Mouse (Mus musculus) thymus, adult 18-20 months (tissue): Measurements from ENCODE around the gene Fga.

Source experiments
- DNase-seq, 2 experiments: peaks; one replicate each; pipeline ENCODE4 v3.0.0; 2022; ENCODE audit warnings: mixed read lengths in 2 of 2

Gene Fga

GRCm38 (mm10) chr3:83030331-83030730 is 4.5 kb downstream of the Fga start:
- no peak for DNase-seq

DNA sequence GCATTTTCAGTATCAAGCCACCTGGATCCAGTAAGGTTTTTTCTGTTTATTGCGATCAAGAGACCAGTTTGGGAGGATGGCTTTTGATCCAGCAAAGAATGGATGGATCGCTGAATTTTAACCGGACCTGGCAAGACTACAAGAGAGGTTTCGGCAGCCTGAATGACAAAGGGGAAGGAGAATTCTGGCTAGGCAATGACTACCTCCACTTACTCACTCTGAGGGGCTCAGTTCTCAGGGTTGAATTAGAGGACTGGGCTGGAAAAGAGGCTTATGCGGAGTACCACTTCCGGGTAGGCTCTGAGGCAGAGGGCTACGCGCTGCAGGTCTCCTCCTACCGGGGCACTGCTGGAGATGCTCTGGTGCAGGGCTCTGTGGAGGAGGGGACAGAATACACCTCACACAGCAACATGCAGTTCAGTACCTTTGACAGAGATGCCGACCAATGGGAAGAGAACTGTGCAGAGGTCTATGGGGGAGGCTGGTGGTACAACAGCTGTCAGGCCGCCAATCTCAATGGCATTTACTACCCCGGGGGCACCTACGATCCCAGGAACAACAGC is 7.0 kb downstream of the Fga start:
- no peak for DNase-seq

DNA sequence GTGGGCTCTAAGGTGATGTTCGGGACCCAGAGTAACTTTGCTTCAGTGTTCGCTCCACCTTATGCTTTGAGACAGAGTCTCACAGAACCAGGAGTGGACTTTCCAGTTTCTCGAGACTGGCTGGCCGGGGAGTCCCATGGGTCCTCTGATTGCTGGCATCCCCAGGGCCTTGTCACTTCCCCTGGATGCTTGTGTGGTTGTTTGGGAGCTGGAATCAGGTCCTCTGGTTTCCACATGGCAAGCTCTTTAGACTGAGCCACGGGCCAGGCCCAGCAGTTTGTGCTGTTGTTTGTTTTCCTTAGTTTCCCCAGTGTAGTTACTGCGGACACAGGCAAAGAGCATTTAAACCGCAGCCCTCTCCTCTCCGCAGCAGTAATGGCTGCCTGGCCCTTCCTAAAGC is 7.9 kb downstream of the Fga start:
- no peak for DNase-seq

DNA sequence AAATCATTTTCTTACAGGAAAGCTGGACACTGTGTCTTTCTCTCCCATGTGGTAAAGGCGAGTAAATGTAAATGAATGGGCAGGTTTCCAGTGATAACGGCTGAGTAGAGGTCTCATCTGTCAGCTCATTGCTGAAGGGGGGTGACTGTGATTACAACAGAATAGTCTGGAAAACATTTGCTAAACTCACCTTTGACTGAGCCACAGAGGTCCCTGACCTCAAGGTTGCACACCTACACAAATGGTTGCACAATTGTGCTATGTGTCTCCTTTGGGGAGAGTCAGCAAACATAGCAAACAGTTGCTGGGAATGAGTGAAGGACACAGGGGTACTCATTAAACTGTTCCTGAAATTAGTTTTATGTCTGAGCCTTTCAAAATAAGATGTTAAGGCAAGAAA is 13.0 kb downstream of the Fga start:
- no peak for DNase-seq

DNA sequence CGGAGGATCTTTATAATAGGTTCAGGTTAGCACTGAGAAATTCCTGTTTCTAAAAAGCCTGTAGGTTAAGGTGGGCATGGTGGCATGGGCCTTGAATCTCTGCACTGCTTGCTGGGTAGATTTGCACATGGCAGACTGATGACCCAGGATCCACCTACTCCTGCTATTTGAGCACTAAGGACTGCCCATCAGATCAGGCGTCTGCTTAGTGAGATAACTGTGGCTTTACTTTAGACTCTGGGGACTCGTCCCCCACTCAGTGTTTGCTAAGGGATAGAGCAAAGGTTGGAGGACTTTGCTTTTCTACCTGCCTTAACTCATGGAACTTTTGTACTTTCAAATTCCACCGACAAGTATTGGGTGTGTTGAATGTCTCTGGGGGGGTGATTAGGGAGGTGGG is 13.8 kb downstream of the Fga start:
- no peak for DNase-seq

DNA sequence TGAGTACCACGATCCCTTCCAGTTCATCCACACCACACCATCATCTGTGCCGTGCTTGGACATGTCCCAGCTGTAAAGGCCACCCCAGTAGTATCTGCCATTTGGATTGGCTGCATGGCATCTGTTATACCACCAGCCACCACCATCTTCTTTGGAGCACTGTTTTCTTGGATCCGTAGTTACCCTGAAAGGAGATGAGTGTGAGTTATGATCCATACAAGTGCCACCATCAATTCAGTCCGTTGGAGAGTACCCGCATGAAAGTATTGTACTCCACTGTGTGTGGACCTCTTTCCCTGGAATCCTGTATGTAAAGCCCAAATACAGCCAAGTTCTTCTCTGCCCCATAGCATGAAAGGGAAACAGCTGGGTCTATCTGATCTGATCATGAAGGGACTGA is 16.6 kb downstream of the Fga start:
- no peak for DNase-seq

- DNase-seq: no peak
Measured at GRCm38 (mm10) chr3:83046649-83047048, 20.8 kb downstream of the Fga start.

- DNase-seq: no peak
Measured at GRCm38 (mm10) chr3:83049680-83050079, 23.8 kb downstream of the Fga start, which contains the start of gene Fgb. Gene Fgb (minus strand): TSS chr3:83049863.

- no peak for DNase-seq
Measured at GRCm38 (mm10) chr3:83050661-83051060, 24.8 kb downstream of the Fga start.

- DNase-seq: no peak
Measured at GRCm38 (mm10) chr3:83052102-83052501, 26.2 kb downstream of the Fga start.

DNA sequence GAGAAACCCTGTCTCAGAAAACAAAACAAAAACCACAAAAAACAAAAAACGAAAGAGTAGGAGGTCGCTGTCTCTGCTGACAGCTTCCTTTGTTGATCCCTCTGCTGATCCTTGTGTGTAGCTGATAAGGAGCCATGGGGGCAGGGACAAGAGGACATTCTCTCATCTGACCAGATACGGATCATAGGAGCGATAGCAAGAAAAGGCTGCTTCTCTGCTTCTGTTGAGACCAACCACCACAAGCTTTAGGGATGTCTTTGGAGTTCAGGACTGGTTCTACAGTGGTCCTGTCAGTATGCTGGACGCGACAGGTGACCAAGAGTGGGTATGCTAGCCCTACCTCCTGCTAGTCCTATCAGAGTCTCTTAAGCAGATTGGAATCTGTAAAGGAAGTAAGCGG is 27.2 kb downstream of the Fga start:
- DNase-seq: no peak

DNA sequence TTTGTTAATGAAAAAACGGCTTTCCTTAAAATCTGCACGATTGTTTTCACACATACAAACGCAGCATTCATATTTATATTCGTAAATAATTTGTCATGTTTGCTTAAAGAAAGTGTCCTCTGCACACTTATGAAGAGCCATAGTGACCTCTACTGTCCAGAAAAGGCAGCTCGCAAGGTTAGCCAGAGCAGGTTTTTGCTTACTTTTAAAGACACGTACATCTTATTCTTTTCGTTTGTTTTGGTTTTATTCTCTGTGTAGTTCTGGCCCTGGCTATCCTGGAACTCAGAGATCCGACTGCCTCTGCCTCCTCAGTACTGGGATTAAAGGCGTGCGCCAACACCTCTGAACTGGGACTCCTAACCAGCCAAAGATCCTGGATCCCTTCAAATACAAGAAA is 27.9 kb downstream of the Fga start:
- no peak for DNase-seq

DNA sequence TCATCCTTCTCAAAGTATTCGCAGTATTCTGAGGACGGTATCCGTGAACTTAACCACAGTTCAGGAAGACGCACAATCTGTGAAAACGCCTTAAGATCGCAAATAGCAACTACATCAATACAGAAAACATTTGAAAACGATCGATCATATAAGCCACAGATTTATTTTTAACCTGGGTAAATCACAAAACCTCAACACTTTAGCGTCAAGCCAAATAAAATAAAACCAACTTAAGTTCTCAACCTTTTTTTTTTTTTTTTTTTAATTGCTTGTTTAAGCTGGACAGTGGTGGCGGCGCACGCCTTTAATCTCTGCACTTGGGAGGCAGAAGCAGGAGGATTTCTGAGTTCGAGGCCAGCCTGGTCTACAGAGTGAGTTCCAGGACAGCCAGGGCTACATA is 28.9 kb downstream of the Fga start:
- no peak for DNase-seq

- DNase-seq: peak; percentile 97 to 98
Measured at GRCm38 (mm10) chr3:83055281-83056038, 29.6 kb downstream of the Fga start, which contains the start of gene Plrg1. Gene Plrg1 (plus strand): TSS chr3:83055522.

DNA sequence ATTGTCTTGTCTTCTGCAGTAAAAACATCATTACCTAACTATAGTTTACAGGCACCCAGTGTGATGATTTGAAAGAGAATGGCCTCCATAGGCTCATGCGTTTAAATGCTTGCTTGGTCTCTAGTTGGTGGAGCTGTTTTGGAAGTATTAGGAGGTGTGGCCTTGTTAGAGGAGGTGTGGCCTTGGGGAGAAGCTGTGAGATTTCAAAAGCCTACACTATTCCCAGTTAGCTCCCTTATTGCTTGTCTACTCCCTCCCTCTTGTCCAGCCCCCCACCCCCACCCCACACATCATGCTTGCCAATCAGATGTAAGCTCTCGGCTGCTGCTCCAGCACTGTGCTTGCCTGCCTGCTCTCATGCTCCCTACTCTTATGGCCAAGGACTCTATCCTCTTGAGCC is 31.2 kb downstream of the Fga start:
- DNase-seq: no peak

DNA sequence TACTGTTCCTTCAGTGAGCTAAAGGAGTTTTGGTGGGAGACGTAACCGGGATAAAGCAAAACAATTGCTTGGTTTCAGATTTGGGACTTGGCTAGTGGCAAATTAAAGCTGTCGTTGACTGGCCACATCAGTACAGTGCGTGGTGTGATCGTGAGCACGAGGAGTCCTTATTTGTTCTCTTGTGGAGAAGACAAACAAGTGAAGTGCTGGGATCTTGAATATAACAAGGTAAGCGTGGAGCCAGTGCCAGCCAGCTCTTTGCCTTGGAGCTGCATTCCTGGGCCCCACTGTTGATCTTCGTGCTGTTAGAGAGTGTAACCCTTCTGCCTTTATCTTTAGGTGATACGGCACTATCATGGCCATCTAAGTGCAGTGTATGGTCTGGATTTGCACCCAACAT is 42.0 kb downstream of the Fga start:
- DNase-seq: no peak

GRCm38 (mm10) chr3:83068869-83069268 is 43.0 kb downstream of the Fga start:
- DNase-seq: no peak

GRCm38 (mm10) chr3:83070231-83070630 is 44.4 kb downstream of the Fga start:
- no peak for DNase-seq

DNA sequence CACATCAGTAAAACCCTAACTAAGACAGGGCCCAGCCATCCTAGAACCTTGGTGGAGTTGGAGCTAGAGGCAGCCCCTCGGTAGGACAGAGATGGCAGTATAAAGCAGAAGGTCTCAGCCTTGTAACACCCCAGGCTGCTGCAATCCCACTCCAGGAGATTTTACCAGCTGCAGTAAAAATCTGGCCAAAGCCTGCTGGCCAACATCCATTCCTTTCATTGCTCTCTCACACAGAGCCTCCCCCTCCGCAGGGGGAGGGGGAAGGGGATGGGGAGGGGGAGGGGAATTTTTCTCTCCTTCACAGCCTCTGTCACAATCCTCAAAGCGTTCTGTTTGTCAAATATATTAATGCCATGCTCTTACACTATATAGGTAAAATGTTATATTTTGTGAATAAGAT is 50.7 kb downstream of the Fga start:
- no peak for DNase-seq

DNA sequence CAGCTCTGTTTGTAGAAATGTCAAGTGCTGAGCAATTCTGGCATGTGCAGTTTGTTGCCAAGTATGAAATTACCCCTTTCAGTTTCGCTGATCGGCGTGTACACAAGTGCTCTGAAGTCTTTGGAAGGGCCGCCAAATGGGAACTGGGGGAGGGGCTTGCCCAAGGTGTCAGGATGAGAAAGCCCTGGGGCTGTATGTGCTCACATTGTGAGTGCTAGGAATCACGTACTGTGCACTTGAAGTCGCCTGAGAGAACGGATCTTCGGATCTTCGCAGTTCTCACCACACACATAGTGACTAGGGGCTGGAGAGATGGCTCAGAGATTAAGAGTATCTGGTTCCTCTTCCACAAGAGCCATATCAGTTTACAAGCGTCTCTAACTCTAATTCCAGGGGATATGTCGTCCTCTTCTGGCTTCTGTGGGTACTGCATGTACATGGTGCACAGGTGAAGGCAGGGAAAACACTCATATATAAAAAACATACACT is 54.7 kb downstream of the Fga start:
- DNase-seq: no peak
